ENCODE assay signal across 12 mouse cellular contexts in genomic region chr7:75859771-75860196, GRCm38 (mm10). TPM values are rescaled to one million over a fixed set of nuclear protein-coding genes. Genes with fewer than 3 reads are reported as not detected.
A peak's percentile ranks its signal among the peaks of the same experiment; 100 is the strongest.
DNase-seq lines count a peak whose midpoint lies in the region; ATAC-seq and TF ChIP-seq lines count a peak whose summit lies in the region.
"Had no signal": no experiment of that assay in that cellular context is flagged by ENCODE, and none has a peak within 500 bp of the region (broad histone marks: within the 10 kb centered on the region; RNA-seq: fewer than 3 reads in every experiment).

No protein-coding gene starts in this region.

- H3K4me1 ChIP-seq in forebrain, embryonic 13.5 days = peaks cover 27% of the 10 kb centered on the region
- H3K4me1 ChIP-seq in forebrain, postnatal 0 days (ENCODE audit: insufficient read depth) = peaks cover 7% of the 10 kb centered on the region
- H3K4me1 ChIP-seq in midbrain, embryonic 14.5 days (ENCODE audit: control insufficient read depth, insufficient read depth, low read length) = peaks cover 10% of the 10 kb centered on the region
- H3K4me1 ChIP-seq in midbrain, embryonic 16.5 days (ENCODE audit: control insufficient read depth, insufficient read depth, low read length) = peaks cover 11% of the 10 kb centered on the region

- 91% methylated on average over 9 of the region's 9 CpGs for WGBS in forebrain, embryonic 13.5 days
- 71% methylated on average over 9 of the region's 9 CpGs for WGBS in forebrain, postnatal 0 days
- 77% methylated on average over 9 of the region's 9 CpGs for WGBS in midbrain, embryonic 14.5 days
- WGBS in midbrain, embryonic 16.5 days = 71% methylated on average over 9 of the region's 9 CpGs

- no peak for DNase-seq in forebrain, postnatal 0 days
- no peak for DNase-seq in midbrain, embryonic 14.5 days
- DNase-seq in gastrocnemius, postnatal 25 days = peak; percentile 65
- peak; percentile 79 for DNase-seq in skeletal muscle tissue, adult 2 months (ENCODE audit: low read depth, low spot score)
- no peak for DNase-seq in Muller cell, postnatal 12 days (ENCODE audit: inconsistent ontology term)
- DNase-seq in layer of hippocampus, adult 9-10 months (ENCODE audit: low spot score) = no peak
- DNase-seq: B cell, adult 2 months; right cerebral cortex, adult 18-20 months had no signal

- no peaks in the 10 kb centered on the region for H3K9me3 ChIP-seq in forebrain, embryonic 13.5 days (replicated peaks)
- H3K9me3 ChIP-seq in forebrain, postnatal 0 days (ENCODE audit: low read length) = no peaks in the 10 kb centered on the region
- H3K9me3 ChIP-seq in midbrain, embryonic 14.5 days (ENCODE audit: control insufficient read depth, low read length) = no peaks in the 10 kb centered on the region
- no peaks in the 10 kb centered on the region for H3K9me3 ChIP-seq in midbrain, embryonic 16.5 days (replicated peaks; ENCODE audit: control insufficient read depth, low read length, poor library complexity, severe bottlenecking)
- H3K9me3 ChIP-seq: heart, embryonic 15.5 days had no signal

- H3K27me3 ChIP-seq in forebrain, embryonic 13.5 days = no peaks in the 10 kb centered on the region
- H3K27me3 ChIP-seq in forebrain, postnatal 0 days (ENCODE audit: insufficient read depth, low read length) = no peaks in the 10 kb centered on the region
- no peaks in the 10 kb centered on the region for H3K27me3 ChIP-seq in midbrain, embryonic 14.5 days (ENCODE audit: control insufficient read depth, insufficient read depth, low read length)
- H3K27me3 ChIP-seq in midbrain, embryonic 16.5 days (ENCODE audit: control insufficient read depth, insufficient read depth, low read depth, low read length) = no peaks in the 10 kb centered on the region
- H3K27me3 ChIP-seq: heart, embryonic 15.5 days had no signal

- peak overlapping the region; percentile 48; the same call in 1 of the 2 replicates for H3K27ac ChIP-seq in forebrain, embryonic 13.5 days
- no peak overlapping the region for H3K27ac ChIP-seq in forebrain, postnatal 0 days (ENCODE audit: low read depth, low read length)
- 0 out of 2 replicates have a peak overlapping the region, but pooled peaks have one; percentile 32 for H3K27ac ChIP-seq in midbrain, embryonic 14.5 days (replicated peaks; ENCODE audit: low read depth, low read length)
- no peak overlapping the region for H3K27ac ChIP-seq in midbrain, embryonic 16.5 days (ENCODE audit: low read length)
- H3K27ac ChIP-seq: heart, embryonic 15.5 days; kidney, postnatal 0 days had no signal

- TF ChIP-seq CTCF in forebrain, postnatal 0 days (IDR thresholded peaks at IDR 0.05; ENCODE audit: low read depth) = no peak

- H3K4me2 ChIP-seq in forebrain, embryonic 13.5 days = no peak overlapping the region
- no peak overlapping the region for H3K4me2 ChIP-seq in forebrain, postnatal 0 days (ENCODE audit: low read depth)
- H3K4me2 ChIP-seq in midbrain, embryonic 14.5 days (ENCODE audit: low read length) = no peak overlapping the region
- H3K4me2 ChIP-seq in midbrain, embryonic 16.5 days (ENCODE audit: low read length) = no peak overlapping the region
- H3K4me2 ChIP-seq: heart, embryonic 15.5 days had no signal

- no peak for ATAC-seq in forebrain, embryonic 13.5 days
- ATAC-seq in forebrain, postnatal 0 days = no peak
- ATAC-seq in midbrain, embryonic 14.5 days (ENCODE audit: low FRiP score, low TSS enrichment) = no peak
- no peak for ATAC-seq in midbrain, embryonic 16.5 days

- H3K36me3 ChIP-seq in forebrain, embryonic 13.5 days (ENCODE audit: poor library complexity, severe bottlenecking) = peaks cover 35% of the 10 kb centered on the region
- H3K36me3 ChIP-seq in forebrain, postnatal 0 days (ENCODE audit: insufficient read depth) = no peaks in the 10 kb centered on the region
- peaks cover 6% of the 10 kb centered on the region for H3K36me3 ChIP-seq in midbrain, embryonic 14.5 days (ENCODE audit: control insufficient read depth, insufficient read depth, low read length)
- no peaks in the 10 kb centered on the region for H3K36me3 ChIP-seq in midbrain, embryonic 16.5 days (ENCODE audit: control insufficient read depth, insufficient read depth, low read length)

- H3K4me3 ChIP-seq in forebrain, embryonic 13.5 days = no peak overlapping the region
- H3K4me3 ChIP-seq in forebrain, postnatal 0 days (ENCODE audit: low read depth, low read length) = no peak overlapping the region
- H3K4me3 ChIP-seq in midbrain, embryonic 14.5 days (replicated peaks; ENCODE audit: low read depth, low read length) = no peak overlapping the region
- H3K4me3 ChIP-seq in midbrain, embryonic 16.5 days (ENCODE audit: low read depth, low read length) = no peak overlapping the region
- H3K4me3 ChIP-seq: heart, embryonic 15.5 days had no signal

- H3K9ac ChIP-seq in forebrain, embryonic 13.5 days = no peak overlapping the region
- H3K9ac ChIP-seq in forebrain, postnatal 0 days = no peak overlapping the region
- H3K9ac ChIP-seq in midbrain, embryonic 14.5 days (replicated peaks; ENCODE audit: low read length) = no peak overlapping the region
- H3K9ac ChIP-seq in midbrain, embryonic 16.5 days (ENCODE audit: low read depth, low read length) = no peak overlapping the region
- H3K9ac ChIP-seq: heart, embryonic 15.5 days had no signal

RNA-seq across cellular contexts. Expression of gene Klhl25, which starts 11.7 kb away (rescaled TPM):
- 31.2 and 31.5 TPM in 2 replicates for polyA plus RNA-seq in forebrain, embryonic 13.5 days (2015; fragmentation: Nextera tagmentation; extraction: Ambion mirVana)
- total RNA-seq in forebrain, postnatal 0 days (2014; rRNA removed) = 37.0 and 41.2 TPM in 2 replicates
- 16.6 and 18.5 TPM in 2 replicates for polyA plus RNA-seq in forebrain, postnatal 0 days (2015; fragmentation: Nextera tagmentation; extraction: Ambion mirVana)
- 23.4 and 25.0 TPM in 2 replicates for polyA plus RNA-seq in midbrain, embryonic 14.5 days (2014; fragmentation: Nextera tagmentation; extraction: Ambion mirVana)
- polyA plus RNA-seq in midbrain, embryonic 16.5 days (2015; fragmentation: Nextera tagmentation; extraction: Ambion mirVana) = 25.2 and 27.1 TPM in 2 replicates
- 1 to 10 TPM; 3.1 to 3.5 TPM for total RNA-seq in gastrocnemius, postnatal 25 days (2021)

Comparison
In these comparisons a context has a peak if more than half of its experiments do, and no peak if none do; other contexts are left out.
1. H3K27ac ChIP-seq: peak in forebrain, embryonic 13.5 days (single experiment) and midbrain, embryonic 14.5 days (single experiment); none in forebrain, postnatal 0 days (single experiment) and midbrain, embryonic 16.5 days (single experiment).
2. DNase-seq: peak in gastrocnemius, postnatal 25 days (single experiment) and skeletal muscle tissue, adult 2 months (single experiment); none in forebrain, postnatal 0 days (single experiment), midbrain, embryonic 14.5 days (single experiment), Muller cell, postnatal 12 days (single experiment) and layer of hippocampus, adult 9-10 months (single experiment).